Mouse (Mus musculus) layer of hippocampus, postnatal 10 days (tissue): ENCODE measurements at regions not wholly inside any gene's neighbourhood (a gene's known extent, or its start where the extent isn't known, plus 50 kb on each side); places are given as distances from the start of the nearest gene placed in this dataset.

Experiments
- DNase-seq, 2 experiments: peaks; one replicate each; pipeline ENCODE4 v3.0.0; 2021; ENCODE audit warnings: low spot score in 2 of 2

DNA sequence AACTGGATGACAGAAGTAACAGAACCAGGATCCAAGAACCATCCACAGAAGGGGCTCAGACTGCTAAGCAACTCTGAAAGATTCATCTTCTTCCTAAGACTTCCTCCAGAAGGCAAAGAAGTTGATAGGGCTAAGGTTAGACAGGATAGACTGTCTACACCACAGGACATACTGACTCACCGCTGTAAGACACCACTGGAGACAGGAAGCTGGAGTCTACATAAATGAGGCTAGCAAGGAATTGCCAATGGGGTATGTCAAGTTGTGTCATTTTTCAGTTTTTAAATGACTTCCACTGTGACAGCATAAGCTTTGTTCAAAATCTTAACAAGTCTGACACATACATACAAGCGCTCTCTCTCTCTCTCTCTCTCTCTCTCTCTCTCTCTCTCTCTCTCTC, 645.4 kb upstream of the Gm10131 start:
- no peak for DNase-seq

DNA sequence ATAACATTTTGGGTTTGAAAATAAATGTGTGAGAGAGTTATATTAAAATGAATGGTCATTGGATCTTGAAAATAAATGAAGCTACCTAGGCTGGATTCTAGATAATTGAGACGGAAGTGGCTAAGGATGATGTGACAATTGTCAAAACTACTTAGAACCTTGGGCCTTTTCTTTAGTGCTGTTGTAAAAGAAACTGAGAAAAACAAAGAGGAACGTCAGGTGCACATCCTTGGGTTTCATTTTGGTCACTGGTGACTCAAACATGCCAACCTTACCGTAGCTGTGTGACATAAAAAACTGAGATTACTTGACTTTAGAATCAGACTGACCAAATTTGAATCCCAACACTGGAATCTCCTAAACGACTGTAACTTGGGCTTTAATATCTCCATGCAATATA, 644.6 kb upstream of the Gm10131 start:
- DNase-seq, result no peak

DNA sequence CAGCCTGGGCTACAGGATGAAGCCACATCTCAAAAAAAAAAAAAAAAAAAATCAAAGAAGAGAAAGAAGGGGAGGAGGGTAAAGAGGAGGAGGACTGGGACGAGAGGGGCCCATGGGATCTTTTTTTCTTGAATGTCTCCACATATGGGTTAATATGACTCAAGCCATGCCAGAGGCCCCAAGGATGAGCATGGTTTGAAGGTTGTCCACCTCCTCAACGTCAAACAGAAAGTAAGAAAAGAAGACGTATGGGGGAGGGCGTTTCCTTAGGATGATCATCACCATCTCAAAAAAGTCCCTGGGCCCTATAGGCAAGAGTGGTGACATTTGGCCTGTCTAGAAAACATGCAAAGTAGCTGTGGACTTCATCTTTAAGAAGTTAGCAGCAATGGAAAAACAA, 643.9 kb upstream of the Gm10131 start:
- DNase-seq, result no peak

DNA sequence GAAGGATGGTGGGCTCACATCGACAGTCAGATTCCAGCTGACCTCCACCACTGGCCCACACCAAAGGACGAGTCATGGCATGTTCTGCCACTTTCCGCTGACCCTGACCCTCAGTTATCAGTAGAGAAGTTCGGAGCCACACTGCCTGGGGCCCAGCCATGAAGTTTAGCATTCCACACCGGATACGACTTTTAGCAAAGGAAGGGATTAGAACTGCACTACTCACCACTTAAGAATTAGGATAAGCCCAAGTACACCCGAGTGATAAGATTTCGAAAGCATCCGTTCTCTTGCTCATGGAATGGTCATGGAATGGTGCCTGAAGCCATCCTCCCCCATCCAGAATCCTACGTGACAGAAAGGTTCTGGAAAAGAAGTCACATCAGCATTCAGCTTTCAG, 641.5 kb upstream of the Gm10131 start:
- DNase-seq, result no peak

DNA sequence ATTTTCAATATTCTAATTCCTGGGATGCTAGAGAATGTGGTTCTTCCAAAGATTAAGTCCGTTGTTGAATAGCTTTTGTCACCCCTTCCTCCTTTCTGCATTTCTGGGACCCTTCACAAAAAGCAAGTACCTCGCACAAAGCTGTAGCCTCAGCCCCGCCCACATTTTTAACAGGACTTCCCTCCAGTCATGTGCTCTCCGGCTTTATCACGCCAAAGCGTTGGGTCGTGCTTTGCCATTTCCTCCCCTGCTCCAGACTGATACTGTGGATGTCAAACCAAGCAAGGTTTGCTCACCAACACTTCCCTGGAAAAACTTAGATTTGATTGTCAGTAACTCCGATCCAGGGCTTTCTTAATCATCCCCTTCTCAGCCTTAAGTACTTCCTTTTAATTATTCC, 637.0 kb upstream of the Gm10131 start:
- no peak for DNase-seq

DNA sequence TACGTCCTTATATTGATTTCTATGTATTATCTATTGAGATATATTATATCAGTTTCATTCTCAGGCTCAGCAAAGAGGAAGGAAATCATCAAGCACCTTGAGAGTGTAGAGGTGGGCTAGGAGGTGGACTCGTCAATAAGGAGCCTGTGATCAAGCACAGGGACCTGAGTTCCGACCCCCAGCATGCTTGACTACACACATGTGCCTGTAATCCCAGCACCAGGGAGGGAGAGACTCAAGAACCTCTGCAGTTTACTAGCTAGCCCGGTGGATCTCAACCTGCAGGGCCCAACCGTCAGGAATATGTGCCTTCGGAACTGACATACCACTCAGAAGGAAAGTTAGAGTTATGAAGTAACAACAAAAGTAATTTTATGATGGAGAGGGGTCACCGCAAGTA, 634.2 kb upstream of the Gm10131 start:
- no peak for DNase-seq

DNA sequence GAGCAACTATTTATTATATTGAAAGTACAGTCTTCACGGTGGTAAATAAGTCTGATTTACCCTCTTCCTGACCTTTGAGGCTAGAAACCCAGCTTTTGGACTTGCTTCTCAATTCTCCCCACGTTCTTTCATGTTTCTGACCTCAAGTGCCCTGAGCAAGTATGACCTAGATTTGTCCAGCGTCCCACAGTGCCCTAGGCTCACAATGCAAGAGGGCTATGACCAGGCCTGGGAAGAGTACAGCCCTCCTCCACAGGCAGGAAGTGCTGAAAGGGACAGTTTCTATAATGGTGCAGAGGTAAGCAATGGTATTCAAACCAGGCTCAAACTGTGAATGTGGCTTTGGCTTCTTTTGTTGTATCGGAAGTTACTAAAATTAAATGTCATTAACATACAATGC, 633.1 kb upstream of the Gm10131 start:
- no peak for DNase-seq

DNA sequence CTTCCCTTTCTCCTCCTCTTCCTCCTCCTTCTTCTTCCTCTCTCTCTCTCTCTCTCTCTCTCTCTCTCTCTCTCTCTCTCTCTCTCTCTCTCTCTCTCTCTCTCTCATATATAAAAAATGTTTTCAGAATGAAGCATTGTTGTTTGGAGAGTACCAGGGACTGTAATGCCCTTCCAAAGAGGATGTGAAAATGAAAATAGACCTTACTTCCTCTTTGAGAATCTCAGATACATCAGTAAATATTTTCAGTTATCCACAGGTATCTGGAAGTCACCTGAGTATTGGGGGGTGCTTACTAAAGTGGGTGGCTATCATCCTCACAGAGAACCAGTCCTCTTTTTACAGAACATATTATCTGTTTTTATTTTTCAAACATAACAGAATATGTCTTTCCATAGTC, 632.6 kb upstream of the Gm10131 start:
- no peak for DNase-seq

DNA sequence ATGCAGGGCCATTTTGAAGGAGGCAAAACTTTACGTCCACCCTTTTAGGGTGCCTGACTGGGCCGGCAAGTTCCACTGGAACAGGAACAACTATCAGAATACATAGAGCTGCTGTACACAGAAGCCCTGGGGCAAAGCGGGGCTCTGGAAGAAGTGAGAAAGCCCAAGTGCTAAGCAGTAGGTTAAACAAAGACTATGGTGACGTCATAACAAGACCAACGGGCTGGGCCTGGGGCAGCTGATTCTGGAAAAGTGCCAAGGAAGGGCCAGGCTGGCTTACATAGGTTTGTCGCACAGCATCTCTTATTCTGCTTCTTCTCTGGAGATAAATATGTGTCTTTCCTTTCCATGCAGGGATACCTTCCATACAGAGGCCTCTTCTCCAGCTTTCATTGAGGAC, 631.6 kb upstream of the Gm10131 start:
- no peak for DNase-seq

DNA sequence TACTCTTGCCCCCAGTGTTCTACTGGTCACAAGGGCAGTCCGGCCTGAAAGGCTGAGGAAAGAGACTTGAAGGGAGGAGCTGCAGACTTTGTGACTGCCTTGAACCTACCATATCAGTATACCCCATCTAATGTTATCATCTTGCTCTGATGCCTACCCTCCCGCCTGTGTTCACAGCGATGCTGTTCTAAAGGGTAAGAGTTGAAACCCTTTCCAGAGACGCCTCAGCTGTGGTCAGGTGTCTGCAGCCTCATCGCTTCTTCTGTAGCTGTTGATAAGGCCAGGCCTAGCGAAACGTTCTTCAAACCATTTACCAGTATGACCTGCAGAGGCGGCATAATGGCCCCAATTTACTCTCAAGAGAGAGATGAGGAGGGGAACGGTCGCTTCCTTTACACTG, 629.3 kb upstream of the Gm10131 start:
- no peak for DNase-seq

DNA sequence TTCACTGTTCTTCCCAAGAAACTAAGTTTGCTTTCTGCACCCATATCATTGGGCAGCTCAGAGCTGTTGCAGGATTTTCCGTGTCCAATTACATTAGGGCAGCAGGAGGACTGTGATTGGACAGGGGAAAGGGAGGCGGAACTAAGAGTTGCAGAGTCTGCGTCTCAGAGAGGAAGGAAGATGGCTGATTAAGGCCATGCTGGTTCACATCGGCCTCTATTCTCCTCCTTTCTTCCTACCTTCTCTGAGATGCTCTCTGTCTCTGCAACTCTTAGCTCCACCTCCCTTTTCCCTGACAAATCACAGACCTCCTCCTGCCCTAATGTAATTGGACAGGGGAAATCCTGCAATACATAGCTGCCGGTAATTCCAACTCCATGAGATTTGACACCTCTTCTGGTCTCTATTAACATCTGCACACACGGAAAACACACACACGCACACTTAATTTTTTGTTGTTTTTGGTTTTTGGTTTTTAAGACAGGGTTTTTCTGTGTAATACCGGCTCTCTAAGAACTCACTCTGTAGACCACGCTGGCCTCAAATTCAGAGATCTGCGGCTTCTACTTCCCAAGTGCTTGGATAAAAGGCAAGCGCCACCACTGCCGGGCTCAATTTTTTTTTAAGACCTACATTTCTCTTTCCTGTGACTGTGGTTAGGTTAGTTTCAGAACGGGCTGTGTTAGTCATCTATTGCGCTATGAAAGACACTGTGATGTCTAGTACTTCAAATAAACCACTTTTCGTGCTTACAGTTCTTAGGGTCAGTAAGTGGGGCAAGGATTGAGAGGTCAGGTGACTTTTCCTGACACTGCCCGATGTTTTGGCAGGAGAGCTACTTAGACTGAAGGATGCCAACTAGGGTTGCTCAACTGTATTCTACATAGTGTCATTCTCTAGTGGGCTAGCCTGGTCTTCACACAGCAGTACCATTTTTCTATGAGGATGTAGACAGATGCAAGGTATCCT, 628.6 kb upstream of the Gm10131 start:
- DNase-seq, result no peak

DNA sequence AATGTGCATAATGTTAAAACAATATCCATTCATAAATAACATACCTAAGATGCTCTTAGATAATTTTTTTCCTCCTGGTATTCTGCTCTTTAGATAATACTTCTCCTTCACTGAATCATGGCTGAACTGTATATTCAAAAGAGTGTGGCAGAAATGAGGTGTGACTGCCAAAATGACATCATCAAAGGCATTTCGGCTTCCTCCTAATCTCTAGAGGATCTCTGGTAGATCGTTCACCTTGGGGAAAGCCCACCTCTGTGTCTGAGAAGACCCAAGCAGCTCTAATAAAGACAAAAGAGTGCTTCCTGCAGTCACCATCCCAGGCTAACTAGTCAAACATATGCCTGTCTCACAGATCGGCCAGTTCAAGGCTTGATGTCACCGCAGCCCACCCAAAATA, 624.7 kb upstream of the Gm10131 start:
- no peak for DNase-seq

DNA sequence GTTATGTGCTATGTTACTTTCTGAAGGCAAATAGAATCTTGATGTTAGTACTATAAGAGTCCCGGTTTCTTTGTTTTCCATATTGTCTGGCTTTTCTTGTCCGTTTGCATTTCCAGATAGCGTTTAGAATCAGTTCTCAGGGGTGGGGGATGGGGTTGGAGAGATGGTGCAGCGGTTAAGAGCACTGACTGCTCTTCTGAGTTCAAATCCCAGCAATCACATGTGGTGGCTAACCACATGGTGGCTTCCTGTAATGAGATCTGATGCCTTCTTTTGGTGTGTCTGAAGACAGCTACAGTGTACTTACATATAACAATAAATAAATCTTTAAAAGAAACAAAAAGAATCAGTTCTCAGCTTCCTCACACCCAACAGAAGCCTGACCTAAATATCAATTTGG, 623.5 kb upstream of the Gm10131 start:
- no peak for DNase-seq

DNA sequence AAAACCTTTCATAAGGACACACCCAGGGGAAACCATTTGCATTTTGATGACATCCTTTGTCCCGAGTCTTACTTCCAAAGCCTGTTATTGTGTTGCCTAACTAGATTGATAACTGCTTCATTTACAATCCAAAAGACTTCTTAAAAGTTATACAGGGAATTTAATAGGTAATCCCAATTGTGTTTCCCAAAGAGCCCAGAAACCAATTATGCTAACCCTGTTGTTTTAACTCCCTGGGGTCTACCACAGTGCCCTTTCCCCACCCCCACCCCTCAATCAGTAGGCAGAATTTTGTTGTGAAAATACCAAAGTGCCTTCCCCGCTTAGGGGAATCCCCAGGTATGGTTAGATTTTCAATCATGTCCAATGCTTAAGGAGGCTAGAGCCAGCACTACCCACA, 621.3 kb upstream of the Gm10131 start:
- no peak for DNase-seq

DNA sequence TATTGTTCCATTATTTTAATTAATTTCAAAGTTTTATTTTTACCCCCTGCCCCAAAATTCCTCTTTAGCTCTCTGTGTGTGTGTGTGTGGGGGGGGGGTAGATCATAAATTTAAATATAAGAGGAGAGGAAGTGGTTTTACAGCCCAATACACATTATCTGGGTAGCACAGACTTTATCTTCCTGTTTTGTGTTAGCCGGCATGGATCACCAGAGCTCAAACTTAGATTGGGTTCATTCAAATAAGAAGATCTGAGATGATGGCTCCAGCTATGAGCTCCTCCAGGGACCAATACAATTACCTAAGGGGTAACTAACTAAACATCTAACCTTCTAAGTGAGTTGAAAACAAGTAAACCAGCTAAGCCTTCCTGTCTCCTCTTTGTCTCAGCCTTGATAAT, 620.8 kb upstream of the Gm10131 start:
- no peak for DNase-seq

DNA sequence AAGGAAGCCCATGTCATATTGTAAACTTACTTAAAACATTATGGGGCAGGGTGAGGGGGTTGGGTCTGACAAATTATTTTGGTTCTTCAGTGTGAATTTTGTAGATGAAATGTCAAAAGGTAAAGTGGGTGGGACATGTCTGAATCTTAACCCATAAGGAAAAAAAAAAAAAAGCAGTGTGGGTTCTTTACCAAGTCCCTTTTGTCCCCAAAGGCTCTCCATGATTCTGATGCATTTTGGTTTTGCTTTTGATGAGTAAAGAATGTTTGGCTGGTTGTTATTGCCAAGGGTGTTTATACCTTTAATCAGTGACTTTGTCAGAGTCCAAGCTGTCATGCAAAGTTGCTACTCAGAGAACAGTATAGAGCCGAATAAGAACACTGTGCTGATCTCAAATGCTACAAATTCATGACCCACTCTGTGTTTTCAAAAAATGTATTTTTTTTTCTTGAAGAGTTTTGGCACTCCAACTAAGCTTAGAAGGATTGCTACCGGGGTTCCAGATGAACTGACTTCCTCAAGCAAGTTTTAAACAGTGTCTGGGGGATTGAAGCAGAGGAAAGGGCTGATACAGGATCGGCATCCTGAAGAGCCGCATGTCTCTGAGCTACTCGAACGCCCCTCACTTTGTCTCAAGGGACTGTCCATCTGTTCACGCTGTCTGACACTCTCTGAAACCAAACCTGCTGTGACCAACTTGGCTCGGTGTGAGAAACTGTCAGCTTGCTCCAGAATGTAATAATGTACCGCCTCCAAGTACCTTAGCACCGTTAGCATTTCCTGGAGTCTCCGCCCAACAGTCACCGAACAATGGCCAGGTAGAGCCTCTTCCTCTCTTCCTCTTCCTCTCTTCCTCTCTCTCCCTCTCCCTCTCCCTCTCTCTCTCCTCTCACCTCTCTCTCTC, 619.8 kb upstream of the Gm10131 start:
- no peak for DNase-seq

DNA sequence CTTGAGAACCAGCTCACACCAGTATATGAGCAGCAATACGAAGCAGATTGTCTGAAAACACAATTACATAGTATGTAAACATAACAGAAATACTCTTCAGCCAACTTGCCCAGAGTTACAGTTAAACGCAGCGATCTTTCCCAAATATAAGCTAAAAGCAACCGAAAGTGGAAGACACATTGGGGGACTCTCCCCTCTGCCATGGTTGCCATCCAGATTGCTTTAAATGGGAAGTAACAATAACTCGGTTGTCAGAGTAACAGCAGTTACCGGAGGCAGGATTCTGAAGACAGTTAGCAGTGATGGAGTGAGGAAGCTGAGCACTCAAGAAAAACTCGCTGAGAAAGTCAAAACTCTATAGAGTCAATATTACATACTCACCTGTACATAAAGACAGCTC, 618.0 kb upstream of the Gm10131 start:
- no peak for DNase-seq

DNA sequence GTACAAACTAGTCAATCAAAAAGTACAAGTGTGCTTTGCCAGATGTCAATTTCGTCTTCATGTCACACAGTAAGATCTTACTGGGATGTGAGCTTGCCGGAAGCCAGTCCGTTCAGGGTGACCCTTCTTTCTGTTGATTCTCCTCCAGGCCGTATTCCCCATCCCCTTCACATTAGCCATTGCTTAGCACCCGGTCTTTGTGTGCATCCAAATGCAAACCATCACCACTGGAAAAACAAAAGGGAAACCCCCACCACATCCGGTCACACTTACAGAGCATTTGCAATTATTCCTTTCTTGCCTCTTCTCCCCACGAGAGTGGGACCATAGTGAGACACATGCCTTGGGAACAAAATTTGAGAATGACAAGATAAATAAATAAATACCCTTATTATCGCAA, 616.2 kb upstream of the Gm10131 start:
- no peak for DNase-seq

DNA sequence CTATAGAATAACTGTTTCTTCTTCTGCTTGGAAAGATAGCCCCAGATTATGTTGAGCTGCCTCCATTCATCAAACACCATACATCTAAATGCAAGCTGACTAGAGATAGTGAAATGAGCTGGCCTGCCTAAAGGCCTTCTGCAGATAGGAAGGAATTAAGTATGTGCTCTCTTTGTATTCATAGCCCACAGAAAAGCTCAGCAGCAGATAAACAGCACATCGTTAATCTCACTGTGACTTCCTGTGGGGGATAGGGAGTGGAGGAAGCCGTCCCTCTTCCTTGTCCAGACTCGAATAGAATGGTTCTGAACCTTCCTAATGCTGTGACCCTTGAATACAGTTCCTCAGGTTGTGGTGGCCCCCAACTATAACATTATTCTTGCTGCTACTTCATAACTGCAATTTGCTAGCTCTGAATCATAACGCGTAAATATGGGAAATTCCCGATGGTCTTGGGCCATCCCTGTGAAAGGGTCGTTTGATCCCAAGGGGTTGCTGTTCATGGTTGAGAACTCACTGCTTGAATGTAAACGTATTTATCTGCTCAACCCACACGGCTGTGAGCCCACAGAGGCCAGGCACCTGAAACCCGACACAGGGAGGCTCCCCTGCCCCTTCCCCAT, 614.7 kb upstream of the Gm10131 start:
- no peak for DNase-seq

DNA sequence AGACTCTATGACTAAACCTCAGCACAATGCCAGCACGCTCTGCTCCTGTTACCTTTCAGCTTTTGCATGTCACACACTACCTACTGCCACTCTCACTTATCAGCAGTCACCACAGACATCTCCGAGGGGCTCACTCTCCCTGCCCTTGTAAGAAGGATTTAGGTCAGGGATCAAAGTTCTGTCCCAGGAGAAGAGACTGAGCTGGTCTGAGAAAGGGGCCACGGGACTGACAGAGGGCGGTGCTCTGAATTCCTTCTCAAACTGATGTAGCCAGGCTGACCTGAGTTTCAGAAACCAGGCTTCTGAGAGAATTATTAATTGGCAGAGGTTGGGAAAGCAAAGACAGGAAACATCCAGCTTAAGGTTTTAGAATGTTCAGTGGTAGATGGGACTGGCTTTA, 614.0 kb upstream of the Gm10131 start:
- no peak for DNase-seq

DNA sequence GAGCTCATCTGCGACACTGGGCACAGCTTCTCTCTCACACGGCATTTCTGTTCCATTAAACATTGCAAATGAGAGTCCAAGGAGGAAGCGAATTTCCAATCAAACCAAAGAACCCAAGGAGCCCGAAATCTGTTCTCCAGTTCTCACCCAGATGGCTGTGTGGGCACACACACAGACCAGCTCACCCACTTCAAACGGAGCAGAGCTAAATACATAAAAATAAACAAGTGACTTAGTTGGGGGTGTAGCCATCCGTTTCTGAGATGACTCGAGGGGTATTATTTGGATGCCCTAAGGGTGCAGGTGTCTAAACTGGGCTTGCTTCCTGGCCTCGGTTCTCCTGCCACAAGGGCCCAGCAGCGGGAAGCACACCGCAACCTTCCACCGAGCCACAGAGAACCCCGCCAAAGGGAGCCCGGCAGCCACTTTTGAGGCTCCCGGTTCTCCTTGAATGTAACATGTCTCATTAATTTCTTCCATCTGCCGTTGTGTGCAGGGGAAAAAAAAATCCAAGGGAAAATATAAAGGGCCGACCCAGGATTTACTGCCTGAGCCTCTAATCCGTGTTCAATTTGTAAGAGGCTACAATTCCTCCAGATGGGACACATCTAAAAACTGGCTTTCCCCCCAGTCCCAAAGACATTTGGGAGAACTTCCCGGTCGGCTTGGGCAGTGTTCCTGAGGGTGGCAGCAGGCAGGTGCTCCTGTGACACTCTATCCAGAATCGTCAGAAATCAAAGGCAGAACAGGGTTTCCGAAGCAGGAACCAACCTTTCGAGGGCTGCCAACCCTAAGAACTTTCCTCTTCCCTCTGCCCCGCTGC, 598.6 kb upstream of the Gm10131 start:
- peak; percentile 45 to 49 for DNase-seq
